Mouse (Mus musculus) heart, postnatal 0 days (tissue): ENCODE measurements around the gene Fgfr2. TPM values are rescaled to one million over a fixed set of nuclear protein-coding genes. Genes with fewer than 3 reads are reported as not detected.

Source experiments
- ATAC-seq: fragments of 200-750 bp; cut with Nextera tagmentation; 2 replicates; pipeline ENCODE4 v1.8.0; 2017; ENCODE audit warnings: low read depth, moderate number of reproducible peaks, moderate library complexity; ENCODE audit not compliant: insufficient read depth
- DNase-seq: peaks from one replicate; pipeline ENCODE4 v3.0.0-alpha.2; 2016; ENCODE audit warnings: low spot score
- H3K27ac ChIP-seq: fragments of 300-500 bp; sonication (generic); 2 replicates; pipeline ENCODE4 v1.5.1; 2014; ENCODE audit warnings: low read depth, mild to moderate bottlenecking
- H3K27me3 ChIP-seq: fragments of 300-500 bp; sonication (generic); 2 replicates; pipeline ENCODE4 v1.6.1; 2014; ENCODE audit warnings: low read length, mixed read lengths; ENCODE audit not compliant: control insufficient read depth, insufficient read depth
- H3K36me3 ChIP-seq: fragments of 300-500 bp; sonication (generic); replicated peaks from 2 replicates; pipeline ENCODE4 v1.6.1; 2014; ENCODE audit warnings: low read length, mixed read lengths; ENCODE audit not compliant: control insufficient read depth, insufficient read depth
- H3K4me1 ChIP-seq: fragments of 300-500 bp; sonication (generic); 2 replicates; pipeline ENCODE4 v1.6.1; 2014; ENCODE audit warnings: antibody characterized with exemption; ENCODE audit not compliant: control insufficient read depth, insufficient read depth
- H3K4me2 ChIP-seq: fragments of 300-500 bp; sonication (generic); 2 replicates; pipeline ENCODE4 v1.6.1; 2014; ENCODE audit warnings: low read depth, mild to moderate bottlenecking, low read length, moderate library complexity
- H3K4me3 ChIP-seq: fragments of 300-500 bp; sonication (generic); 2 replicates; pipeline ENCODE4 v1.5.1; 2014; ENCODE audit warnings: low read depth, low read length
- H3K9ac ChIP-seq: fragments of 300-500 bp; sonication (generic); replicated peaks from 2 replicates; pipeline ENCODE4 v1.6.1; 2014; ENCODE audit warnings: low read depth, low read length, mixed read lengths
- H3K9me3 ChIP-seq: fragments of 300-500 bp; sonication (generic); replicated peaks from 2 replicates; pipeline ENCODE4 v1.6.1; 2016; ENCODE audit warnings: low read length; ENCODE audit not compliant: control insufficient read depth
- CTCF ChIP-seq: IDR thresholded peaks from 2 replicates; pipeline ENCODE4 v1.5.1; 2016; ENCODE audit warnings: antibody characterized with exemption, control low read depth, low read depth
- EP300 ChIP-seq: IDR thresholded peaks from 2 replicates; pipeline ENCODE4 v1.6.1; 2016; ENCODE audit warnings: antibody characterized with exemption, low read depth
- WGBS: fragments of 180-500 bp; shearing (Covaris S2); extraction: QIAGEN DNeasy Blood & Tissue Kit; methylation state at CpG from one replicate; pipeline ENCODE4 v1.1.7; 2014; 5-methylcytosine and 5-hydroxymethylcytosine counted together
- polyA plus RNA-seq: library from polyadenylated mRNA; unstranded; fragments of >200 nt; fragmentation: Nextera tagmentation; extraction: Ambion mirVana; gene quantifications from 2 replicates; pipeline ENCODE4 v1.2.1, GENCODE M21; 2015
- total RNA-seq: library from RNA; depleted of rRNA; stranded (reverse); fragments of >200 nt; gene quantifications from 2 replicates; pipeline ENCODE4 v1.2.3, GENCODE M21; 2014; ENCODE audit warnings: low replicate concordance

The Fgfr2 gene
- total and polyA plus RNA-seq, 2 experiments from 2014 or later: 3.8 to 11.5 TPM

DNA sequence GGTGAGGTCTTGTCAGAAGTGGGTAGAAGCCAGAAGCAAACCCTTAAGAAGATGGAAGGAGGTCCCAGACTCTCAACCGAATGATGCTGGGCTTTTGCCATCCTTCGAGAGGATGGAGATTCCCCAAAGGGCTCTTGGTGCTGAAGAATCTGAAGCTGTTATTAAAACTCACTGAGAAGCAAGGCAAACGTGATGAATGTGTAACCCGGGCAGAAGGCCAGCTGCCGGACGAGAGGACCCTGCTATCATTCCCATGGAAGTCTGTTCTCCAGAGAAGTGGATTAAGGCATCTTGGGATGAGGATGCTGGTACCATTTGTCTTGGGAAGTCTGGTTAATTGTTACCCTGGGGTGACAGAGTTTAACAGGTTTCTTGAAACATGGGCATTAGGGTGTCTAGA is 2960.4 kb downstream of the Fgfr2 start:
- ATAC-seq (no peak), DNase-seq (no peak)
- H3K4me1 ChIP-seq: no peaks in the 10 kb centered on the region; the same call in 1 of the 2 replicates
- no peak for TF ChIP-seq EP300
- TF ChIP-seq CTCF: no peak
- H3K9me3 ChIP-seq: no peaks in the 10 kb centered on the region
- no peak overlapping the region for H3K4me2 ChIP-seq
- no peaks in the 10 kb centered on the region for H3K27me3 ChIP-seq
- H3K9ac ChIP-seq: no peak overlapping the region
- 60% methylated on average over 6 of the region's 6 CpGs for WGBS
- no peak overlapping the region for H3K4me3 ChIP-seq
- no peaks in the 10 kb centered on the region for H3K36me3 ChIP-seq
- H3K27ac ChIP-seq: no peak overlapping the region

DNA sequence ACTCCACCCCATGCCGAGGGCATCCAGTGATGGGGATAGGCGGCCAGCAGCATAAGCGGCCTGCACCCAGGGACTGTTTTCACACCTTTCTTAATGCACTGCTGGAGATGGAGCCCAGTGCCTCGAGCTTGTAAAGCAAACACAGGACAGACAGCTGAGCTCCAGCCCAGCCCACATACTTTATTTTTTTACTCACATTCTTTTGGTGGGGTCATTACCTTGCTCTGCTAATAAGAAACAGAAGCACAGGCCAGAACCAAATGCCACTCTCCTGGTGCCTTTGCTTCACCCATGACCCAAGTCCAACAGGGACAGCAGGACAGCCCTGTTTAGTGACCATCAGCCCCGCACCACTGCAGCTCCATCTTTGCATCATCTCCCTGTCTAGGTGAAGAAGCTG is 2961.6 kb downstream of the Fgfr2 start:
- Histone ChIP-seq H3K9me3 (no peaks in the 10 kb centered on the region), H3K4me1 (no peaks in the 10 kb centered on the region; the same call in 1 of the 2 replicates), H3K9ac (no peak overlapping the region), H3K4me2 (no peak overlapping the region), H3K36me3 (no peaks in the 10 kb centered on the region), H3K27ac (no peak overlapping the region), H3K27me3 (no peaks in the 10 kb centered on the region), H3K4me3 (no peak overlapping the region)
- ATAC-seq (no peak), DNase-seq (no peak)
- TF ChIP-seq CTCF: no peak
- 61% methylated on average over 5 of the region's 5 CpGs for WGBS

DNA sequence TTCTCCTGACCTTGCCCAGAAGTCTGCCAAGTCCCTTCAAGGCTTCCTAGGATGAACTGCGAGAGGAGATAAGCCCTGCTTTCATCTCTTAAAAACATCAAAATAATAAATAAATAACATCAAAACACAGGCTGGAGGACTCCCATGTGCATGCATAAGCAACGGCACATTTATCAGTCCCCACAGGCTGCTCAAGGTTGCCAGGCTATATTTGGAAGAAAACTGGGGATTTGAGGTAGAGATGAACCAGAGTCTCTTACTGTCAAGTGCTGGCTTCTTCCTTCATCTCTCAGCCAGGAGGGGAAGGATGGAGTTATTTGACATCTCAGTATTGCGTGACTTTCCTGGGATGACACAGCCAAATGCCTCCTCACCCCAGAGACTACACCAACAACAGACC is 2964.3 kb downstream of the Fgfr2 start:
- no peak for TF ChIP-seq EP300
- no peak for TF ChIP-seq CTCF
- no peak for ATAC-seq
- 68% methylated on average over 3 of the region's 3 CpGs for WGBS

DNA sequence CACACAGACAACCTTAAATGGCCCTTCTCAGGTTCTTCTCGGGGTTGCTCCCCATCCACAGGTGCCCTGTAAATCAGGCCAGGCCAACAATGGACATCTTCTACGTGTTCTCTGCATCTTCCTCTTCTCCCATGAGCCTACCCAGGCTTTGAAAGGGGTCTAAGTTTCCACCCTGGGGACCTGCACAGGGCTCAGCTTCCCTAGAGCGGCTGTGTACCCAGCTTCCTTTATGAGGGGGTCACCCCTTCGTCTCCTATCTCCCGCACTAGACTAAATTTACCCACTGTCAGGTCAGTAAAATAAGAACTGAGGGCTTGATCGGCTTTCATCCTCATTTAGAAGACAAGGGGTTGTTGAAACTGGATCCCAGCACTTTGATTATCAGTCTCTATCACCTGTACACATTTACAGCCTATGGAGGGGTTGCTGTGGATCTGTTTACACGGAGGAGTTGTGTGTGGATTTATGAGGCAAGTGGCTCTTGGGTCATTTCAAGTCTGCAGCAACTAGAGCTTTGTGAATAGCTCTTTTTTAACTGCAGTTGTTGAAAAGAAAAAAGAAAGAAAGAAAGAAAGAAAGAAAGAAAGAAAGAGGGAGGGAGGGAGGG is 2969.7 kb downstream of the Fgfr2 start:
- H3K9me3 ChIP-seq: no peaks in the 10 kb centered on the region
- H3K4me3 ChIP-seq: no peak overlapping the region
- no peak for ATAC-seq
- 70% methylated on average over 7 of the region's 7 CpGs for WGBS
- peaks cover 14% of the 10 kb centered on the region; the same call in 1 of the 2 replicates for H3K4me1 ChIP-seq
- H3K9ac ChIP-seq: no peak overlapping the region
- DNase-seq: no peak
- H3K36me3 ChIP-seq: no peaks in the 10 kb centered on the region
- TF ChIP-seq EP300 (no peak), CTCF (no peak)
- H3K27me3 ChIP-seq: no peaks in the 10 kb centered on the region
- no peak overlapping the region for H3K27ac ChIP-seq
- H3K4me2 ChIP-seq: no peak overlapping the region

More for the DNA sequence above, 2964.3 kb downstream of the Fgfr2 start:
- no peaks in the 10 kb centered on the region for H3K27me3 ChIP-seq
- no peak overlapping the region for H3K4me3 ChIP-seq
- no peak for DNase-seq
- no peak overlapping the region for H3K9ac ChIP-seq
- no peaks in the 10 kb centered on the region for H3K36me3 ChIP-seq
- H3K4me2 ChIP-seq: no peak overlapping the region
- no peaks in the 10 kb centered on the region for H3K9me3 ChIP-seq
- H3K27ac ChIP-seq: no peak overlapping the region
- H3K4me1 ChIP-seq: no peaks in the 10 kb centered on the region

DNA sequence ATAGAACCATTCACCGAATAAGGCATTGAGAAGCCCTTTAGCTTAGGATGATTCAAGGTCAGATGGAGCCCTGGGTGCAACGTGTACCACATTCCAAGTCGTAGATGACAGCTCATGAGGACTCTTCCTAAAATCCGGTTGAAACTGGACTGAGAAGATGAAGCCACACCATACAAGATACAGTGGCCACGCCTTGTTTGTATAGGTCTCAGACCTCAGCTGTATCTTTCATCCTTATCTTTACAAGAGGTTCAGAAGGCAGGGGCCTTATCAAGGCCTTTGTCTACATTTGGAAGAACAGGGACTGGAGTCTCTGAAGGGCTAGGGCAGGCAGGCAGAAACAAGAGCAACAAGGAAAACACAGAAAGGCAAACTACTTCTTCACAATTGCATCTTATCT is 2974.2 kb downstream of the Fgfr2 start:
- no peak overlapping the region for H3K27ac ChIP-seq
- H3K27me3 ChIP-seq: no peaks in the 10 kb centered on the region
- H3K4me3 ChIP-seq: no peak overlapping the region
- no peak overlapping the region for H3K9ac ChIP-seq
- H3K9me3 ChIP-seq: no peaks in the 10 kb centered on the region
- H3K4me2 ChIP-seq: no peak overlapping the region
- TF ChIP-seq EP300 (no peak), CTCF (no peak)
- no peaks in the 10 kb centered on the region for H3K36me3 ChIP-seq
- no peak for DNase-seq
- no peak for ATAC-seq
- WGBS: 38% methylated on average over 5 of the region's 5 CpGs
- peaks cover 18% of the 10 kb centered on the region; the same call in 1 of the 2 replicates for H3K4me1 ChIP-seq

DNA sequence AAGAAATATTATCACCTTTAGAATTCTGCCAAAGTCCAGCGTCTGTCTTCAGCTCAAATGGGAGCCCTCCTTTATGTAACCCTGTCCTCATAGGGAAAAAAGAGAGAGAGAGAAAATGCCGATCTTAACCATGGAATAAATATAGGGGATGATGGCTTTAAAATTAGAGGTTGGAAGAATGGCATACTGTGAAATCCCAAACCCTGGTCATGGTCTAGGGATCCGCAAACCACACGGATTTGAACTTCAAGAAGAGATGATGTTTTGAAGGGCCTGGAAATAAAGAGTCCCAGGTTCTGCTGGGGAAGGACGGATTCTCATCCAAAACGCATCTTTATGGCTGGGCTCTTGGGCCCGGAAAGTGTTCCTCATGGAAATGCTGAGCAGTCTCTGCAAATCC is 2975.9 kb downstream of the Fgfr2 start:
- no peak for DNase-seq
- no peak for ATAC-seq
- no peak overlapping the region for H3K4me2 ChIP-seq
- H3K9me3 ChIP-seq: no peaks in the 10 kb centered on the region
- H3K4me1 ChIP-seq: peaks cover 29% of the 10 kb centered on the region; the same call in 1 of the 2 replicates
- no peak overlapping the region for H3K9ac ChIP-seq
- no peak overlapping the region for H3K27ac ChIP-seq
- H3K4me3 ChIP-seq: no peak overlapping the region
- TF ChIP-seq EP300: no peak
- no peak for TF ChIP-seq CTCF
- WGBS: 84% methylated on average over 7 of the region's 7 CpGs
- no peaks in the 10 kb centered on the region for H3K27me3 ChIP-seq
- H3K36me3 ChIP-seq: no peaks in the 10 kb centered on the region
